Mouse (Mus musculus) kidney, adult 11 months (tissue): ENCODE measurements at regions not wholly inside any gene's neighbourhood (a gene's known extent, or its start where the extent isn't known, plus 50 kb on each side); places are given as distances from the start of the nearest gene placed in this dataset.

ENCODE experiments used
- DNase-seq: peaks from one replicate; pipeline ENCODE4 v3.0.0; 2022

DNA sequence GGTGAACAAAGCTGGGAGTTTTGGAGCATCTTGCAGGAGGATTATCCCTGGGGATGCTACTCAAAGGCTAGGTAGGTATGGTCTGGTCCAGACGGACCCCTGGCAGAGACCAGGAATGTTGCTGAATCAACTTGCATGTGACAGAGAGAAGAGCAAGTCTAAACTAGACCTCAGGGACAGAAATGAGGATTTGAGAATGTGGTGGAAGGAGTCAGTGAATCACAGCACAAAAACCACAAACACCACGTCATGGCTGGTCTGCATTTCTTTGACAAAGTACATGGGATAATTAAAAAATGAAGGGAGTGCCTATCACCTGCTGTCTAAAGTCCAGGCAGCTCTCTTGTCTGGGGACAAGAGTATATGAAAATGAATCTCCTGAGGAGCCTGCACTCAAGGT, 95.1 kb upstream of the Ubl3 start:
- no peak for DNase-seq

DNA sequence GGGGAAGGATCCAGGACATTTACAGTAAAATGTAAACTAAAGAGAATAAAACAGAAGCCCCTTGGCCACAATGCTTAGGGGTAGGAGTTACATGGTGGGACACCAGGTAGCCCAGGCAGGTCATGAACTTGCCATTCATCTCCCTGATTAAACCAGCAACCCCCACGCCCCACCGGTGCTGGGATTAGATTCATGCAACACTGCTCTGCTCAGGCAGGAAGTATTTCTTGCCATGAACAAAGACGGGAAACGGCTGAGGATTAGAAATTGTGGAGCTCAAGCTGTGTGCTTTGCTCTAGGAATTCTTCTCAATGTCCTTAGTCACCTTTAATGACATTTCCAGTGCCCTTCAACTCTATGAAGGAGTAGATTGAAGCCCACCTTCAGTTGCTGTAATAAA, 93.2 kb upstream of the Ubl3 start:
- DNase-seq, result no peak

DNA sequence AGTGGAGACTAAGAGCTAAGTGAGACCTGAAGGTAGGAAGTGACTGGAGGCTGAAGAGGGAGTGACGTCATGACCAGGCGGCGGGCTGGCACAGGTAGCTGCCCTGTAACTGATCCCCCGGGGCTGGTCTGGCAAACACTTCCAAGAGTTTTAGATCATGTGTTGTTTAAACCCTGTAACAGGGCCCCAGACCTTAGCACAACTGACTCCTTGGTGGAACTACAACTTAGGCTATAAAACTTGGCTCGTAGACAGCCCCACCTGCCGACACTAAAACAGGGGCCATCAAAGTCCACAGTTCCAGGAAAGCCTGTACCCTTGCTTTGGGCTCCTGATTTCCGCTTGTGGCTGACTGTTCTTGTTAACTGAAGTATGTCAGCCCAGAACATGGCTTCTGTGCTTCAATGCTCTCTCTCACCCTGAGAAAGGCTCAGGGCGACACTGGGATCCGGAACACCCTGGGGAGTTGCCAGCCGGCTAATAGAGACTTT, 92.6 kb upstream of the Ubl3 start:
- DNase-seq, result peak; percentile 49

DNA sequence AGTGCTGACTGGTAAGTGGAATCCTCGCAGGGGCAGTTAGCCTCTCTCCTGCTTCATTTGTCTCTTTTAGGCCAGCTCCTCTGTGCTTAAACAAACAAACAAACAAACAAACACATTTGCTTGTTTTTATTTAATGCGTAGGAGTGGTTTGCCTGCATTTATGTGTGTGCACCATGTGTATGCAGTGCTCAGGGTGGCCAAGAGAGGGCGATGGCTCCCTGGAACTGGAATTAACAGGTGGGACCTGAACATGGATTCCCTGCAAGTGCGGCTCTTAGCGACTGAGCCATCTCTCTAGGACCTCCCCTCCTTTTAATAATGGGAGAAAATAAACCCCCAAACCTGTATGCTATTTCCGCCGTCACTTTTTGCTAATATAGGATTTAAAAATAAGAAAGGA, 91.8 kb upstream of the Ubl3 start:
- DNase-seq, result no peak

DNA sequence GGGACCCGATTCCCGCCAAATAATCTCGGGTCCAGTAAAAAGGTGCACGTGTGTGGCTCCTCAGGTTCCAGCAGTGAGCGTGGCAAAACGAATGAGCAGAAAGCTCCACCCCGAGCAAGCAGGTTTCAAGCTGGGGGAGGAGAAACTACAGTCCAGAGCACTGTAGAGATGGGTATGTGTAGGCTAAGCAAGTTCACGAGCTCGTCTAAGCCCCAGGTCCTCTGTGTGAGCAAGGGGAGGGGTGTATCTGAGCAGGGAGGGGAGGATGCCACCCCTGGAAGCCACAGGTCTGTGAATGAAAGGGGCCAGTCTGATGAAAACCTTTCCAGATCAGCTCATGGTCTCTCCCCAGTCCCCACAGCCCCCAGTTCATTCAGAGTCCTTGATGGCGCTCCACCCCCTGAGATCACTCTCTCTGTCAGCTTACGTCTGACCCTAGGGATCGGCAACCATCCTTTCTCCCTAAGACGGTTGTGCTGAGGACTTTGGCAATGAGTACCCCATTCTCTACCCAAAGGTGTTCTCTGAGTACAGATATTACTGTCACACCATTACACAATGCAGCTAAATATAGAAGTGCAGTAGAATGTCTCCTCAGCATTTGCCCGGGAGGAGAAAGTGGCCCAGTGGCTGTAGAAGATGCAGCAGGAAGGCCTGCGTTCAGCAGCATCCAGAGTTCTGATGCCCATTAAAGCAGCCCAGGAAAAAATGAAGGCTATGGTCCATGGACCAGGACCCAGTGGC, 89.2 kb upstream of the Ubl3 start:
- no peak for DNase-seq

DNA sequence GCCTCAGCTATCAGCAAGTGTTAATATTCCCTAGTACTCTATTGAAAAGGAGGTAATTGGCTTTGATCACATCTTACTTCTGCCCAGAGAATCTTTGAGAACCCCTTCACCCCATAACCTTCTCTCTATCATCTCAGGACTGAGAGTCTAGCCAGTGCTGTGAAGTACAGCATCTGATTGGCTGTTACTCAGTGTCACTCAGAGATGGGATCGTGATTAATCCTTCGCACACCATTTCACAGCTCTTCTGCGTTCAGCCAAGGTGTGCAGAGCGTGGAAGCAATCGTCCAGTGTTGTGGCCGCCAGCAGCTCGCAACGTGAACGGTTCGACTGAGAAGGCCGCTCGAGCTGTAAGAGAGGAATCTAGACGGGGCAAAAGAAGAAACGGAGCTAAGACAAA, 87.9 kb upstream of the Ubl3 start:
- no peak for DNase-seq

DNA sequence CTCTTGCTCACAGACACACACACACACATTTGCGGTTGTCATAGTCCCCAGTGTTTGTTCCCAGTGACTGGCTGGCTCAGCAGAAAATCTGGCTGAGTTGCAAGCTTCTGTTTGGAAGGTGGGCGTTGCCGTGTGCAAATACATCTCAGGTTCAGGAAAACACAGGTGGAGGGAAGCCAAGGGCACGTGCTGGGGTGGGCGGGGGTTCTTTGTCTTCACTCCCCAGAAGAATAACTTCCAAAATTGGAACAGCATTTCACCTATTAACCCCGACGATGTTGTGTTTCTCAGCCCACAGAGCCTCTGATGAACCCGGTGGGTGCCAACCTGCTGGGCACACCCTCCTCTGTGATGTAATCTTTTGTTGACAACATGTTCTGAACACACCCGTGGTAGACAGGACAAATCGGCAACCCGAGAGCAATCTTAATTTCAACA, 82.3 kb upstream of the Ubl3 start:
- DNase-seq, result no peak

DNA sequence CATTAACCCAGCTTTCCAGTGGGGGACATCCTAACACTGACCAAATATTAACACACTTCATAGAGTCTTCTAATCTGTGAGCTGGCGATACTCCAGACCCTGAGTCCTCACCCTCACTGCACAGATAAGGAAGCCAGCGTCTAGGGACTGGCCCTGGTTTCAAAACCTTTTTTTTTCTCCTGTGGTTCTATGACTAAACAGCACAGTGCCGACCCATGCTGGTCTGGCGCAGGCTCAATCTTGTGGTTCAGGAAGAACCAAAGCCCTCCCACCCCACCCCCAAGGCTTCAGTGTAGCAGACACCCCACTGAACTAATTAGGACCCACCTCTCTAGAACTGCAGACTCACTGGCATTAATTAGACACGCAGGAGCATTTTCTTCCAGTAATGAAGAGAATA, 81.4 kb upstream of the Ubl3 start:
- DNase-seq, result no peak

DNA sequence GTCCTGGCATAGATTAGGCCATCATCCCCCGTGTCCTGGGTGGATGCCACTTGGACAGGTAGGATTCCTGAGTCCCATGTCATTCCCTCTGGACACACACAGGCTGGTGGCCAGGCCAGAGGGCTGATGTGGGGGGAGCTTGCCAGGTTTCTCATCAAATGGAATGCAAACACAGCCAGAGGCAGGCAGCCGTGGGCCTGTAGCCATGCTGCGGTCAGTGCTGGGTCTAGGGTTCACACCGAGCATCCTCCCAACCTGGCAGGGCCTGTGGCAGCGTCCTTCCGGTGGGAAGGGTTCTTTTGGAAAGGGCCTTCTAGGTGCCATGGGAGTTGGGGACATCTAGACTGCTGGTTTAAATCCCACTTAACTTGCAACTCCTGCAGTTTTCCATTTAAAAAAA, 80.7 kb upstream of the Ubl3 start:
- DNase-seq, result no peak

DNA sequence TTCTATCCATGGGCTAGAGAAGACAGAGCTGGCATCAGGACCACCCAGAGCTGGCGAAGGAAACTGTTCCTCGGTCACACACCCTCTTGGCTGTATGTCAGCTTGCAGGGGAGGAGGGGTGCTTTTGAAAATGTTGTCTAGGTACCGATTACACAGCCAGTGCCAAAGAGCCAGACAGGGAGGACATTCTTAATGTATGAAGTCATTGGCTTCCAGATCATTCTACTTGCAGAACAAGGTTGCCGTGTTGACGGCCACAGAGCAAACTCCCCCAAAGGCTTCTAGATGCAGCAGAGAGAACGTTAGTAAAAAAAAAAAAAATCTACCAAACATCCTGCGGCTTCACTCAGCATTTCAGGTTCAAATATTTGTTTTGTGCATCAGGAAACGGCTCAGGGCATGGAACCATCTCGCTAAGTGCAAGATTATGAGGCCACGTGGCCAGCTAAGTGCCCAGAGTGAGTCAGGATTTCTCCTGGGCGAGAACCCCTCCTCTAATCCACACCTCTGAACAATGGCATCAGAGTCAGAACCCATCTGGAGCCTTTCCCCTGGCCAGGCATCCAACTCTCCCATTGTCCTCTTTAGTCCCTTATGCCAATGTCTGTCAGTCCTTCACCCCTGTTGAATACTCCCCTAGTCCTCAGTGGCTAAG, 80.1 kb upstream of the Ubl3 start:
- DNase-seq, result peak; percentile 44

DNA sequence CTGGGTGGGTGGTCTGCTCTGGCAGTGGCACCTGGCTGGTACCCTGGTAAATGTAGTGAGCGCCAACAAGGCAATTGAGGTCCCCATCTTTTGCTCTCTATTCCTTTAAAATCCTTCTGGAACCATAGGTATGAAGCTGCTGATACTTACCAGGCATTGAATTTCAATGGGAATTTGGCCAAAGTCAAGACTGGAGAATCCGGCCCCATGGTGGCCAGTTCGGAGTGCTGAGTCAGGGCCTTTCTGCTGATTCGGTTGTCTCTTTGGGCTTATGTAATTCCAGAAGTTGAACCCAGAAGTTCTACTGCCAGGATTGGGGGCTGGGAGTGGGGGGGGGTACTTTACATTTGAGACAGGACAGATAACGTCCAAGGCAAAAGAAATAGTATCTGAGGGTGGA, 79.0 kb upstream of the Ubl3 start:
- no peak for DNase-seq

DNA sequence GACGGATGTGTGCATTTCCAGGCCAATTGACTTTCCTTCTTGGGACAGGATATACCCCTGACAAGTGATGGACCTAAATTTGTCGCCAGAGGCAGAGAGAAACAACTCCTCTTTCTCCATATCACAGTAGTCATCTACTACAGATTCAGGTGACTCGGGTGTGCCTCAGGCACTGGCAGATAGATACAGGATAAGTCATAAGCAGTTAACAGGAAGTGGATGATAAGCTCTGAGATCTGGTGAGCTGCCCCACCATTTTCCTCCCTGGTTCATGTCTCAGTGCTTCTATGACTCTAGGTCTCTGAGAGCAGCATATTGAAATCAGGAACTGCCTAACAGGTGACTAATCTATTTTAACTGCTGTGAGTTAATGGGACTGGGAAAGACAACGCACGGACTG, 73.4 kb upstream of the Ubl3 start:
- DNase-seq, result no peak

DNA sequence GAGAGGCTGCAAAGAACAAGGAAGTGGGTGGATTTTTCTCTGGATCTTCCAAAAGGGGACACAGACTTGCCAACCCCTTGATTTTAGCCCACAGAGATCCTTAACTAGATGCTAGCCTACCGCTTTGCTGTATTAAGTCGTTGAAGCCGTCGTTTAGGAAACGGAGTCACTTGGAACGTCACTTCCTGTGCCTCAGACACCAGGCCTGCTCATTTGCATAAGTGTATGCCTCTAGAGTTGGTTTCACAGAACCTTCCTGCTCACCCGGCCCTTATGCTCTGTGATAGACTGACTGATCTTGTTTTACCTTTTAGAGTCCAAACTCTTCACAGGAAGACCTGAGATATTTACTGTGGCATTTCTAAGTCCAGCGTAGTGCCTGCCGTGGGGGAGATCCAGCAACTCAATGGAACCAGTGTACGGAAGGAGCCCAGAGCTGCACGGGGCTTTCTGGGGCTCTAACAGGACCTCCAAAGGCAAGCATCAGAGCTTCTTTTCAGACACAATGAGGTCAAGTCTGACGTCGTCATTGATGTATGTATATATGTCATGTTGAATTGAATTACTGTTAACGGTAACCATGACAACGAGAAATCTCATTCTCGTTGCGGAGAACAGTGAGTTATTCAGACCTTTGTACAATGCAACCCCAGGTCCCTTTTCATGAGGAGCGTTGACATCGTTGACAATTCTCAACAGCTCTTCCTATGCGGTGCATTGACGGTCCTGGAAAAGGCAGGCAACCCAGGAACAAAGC, 72.2 kb upstream of the Ubl3 start:
- DNase-seq, result no peak

DNA sequence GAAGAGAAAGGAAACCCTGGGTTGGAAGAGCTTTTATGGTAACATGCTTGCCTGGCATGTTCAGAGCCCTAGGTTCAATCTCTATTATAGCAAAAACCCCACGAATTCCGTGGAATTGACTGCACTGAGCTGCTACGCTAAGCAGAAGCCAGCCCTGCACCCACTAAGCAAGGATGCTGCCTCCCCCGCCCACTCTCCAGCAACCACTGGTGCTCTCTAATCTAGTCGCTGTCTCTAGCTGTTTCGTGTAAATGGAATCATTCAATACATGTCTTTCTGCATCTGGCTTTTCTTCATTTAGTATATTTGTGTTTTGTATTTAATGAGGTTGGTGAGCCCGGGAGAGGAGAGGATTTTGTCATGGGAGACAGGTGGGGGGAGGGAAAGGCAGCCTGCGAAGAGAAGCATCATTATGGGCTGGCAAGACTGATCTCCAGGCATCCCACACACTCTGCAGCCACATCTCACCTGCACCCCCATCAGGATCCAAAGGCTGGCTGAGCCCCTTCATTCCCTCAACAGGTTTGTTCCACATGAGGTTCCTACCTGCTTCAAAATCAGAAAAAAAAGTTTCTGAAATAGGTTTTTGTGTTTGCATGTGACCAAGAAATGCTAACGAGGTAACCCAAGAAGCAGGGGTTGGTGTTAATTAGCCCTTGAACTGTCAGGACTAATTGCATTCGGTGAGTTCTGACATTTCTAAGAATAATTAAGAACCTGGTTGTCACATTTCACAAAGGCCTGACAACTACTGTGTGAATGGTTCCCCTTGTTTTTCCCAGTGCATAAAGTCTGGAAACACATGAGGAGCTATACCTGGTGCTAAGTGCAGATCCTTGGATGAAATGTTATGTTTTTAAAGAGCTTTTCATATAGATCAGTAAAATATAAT, 68.6 kb upstream of the Ubl3 start:
- no peak for DNase-seq

DNA sequence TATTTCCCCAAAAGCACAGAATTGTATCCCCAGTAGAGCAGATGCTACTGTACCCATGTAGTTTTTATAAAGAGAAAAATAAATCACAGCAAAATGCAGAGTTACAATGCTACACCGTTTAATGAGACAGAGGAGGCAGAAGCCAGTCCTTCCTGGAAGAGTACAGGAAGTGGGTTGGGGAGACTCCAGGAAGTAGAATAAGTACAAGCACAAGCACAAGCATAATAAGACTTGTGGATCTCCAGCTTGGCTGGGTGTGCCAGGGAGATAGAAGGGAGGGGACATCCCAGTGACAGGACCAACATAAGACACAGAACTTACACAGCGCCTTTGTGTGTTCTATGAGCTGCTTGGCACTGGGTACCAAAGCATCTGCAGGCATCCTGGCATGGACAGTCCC, 67.3 kb upstream of the Ubl3 start:
- no peak for DNase-seq

DNA sequence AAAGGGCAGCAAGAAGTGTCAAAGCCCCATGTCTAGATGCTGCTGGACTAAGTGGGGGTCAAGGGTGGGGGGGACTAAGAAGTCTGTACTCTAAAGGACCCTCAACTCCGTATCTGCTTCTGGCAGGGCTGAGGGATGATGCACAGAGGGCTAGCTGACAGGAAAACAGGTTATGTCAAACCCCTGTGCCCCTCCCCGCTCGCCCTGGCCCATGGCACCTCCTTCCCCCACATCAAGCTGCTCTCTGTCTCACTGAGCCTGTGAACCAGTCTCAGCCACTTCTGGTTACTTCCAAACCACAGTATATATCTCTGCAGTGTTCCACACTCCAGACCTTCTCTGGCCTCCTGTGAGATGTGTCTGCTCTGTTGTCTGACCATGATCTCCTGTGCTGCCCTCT, 63.8 kb upstream of the Ubl3 start:
- no peak for DNase-seq

DNA sequence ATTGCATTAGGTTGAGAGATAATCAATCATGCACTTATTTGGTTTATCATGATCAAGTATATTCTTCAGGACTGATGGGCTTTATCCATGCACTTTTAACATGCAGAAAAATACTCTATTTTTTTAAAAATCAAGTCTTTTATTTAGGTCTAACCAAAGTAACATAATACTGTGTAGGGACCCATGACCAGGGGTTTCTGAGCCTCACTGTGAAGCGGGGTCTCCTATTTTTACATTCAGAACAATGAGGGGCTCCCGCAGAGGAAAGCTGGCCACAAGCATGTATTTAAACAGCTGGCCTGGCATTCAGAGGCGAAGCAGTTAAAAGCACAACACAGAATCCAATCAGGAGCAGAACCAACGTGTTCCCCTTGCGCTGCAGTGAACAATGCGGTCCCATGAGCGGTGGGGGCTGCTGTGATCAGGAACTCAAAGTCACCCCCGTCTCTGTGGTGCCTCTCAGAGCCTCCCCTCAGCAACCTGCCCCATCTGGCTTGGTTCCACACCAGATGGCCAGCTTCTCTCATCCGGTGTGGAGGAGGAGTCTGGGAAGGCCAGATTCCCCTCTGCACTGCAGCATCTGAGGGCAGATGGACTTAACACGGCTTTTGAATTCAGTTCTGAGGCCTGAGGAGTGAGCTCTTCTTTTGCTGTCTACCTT, 63.2 kb upstream of the Ubl3 start:
- DNase-seq, result no peak

DNA sequence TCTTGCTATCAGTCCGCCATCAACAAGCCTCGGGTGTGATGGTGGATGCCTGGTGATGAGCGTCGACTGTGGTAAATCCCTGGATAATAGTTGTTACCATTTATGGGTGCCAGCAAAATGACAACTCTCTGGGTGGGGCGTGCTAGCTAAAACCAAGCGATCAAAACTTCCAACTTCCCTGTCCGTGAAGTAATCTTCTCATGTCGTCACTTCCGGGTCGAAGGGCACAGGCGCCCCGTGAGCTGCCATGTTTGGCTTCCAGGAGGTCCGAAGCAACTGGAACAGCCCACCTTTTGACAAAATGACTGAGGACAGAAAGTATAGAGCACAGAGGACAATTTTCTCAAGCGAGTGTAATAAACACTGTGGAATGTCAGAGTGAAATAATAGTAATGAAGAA, 62.5 kb upstream of the Ubl3 start:
- no peak for DNase-seq

DNA sequence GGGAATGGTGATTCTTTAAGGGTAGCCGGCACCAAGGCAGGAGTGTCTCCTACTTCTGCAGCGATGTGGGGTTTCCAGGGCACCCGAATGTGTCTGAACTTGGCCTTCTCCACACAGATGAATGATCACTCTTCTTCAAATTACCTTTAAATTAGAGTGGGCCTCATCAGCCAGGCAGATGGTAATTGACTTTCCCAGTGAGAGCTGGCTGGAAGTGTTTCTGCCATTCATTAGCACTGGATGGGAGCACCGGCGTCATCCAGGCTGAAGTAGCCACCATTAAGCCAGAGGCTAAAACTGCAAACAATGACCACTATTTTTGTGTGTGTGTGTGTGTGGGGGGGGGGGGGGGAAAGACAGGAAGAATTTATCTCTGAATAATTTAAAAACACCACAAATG, 58.7 kb upstream of the Ubl3 start:
- no peak for DNase-seq

DNA sequence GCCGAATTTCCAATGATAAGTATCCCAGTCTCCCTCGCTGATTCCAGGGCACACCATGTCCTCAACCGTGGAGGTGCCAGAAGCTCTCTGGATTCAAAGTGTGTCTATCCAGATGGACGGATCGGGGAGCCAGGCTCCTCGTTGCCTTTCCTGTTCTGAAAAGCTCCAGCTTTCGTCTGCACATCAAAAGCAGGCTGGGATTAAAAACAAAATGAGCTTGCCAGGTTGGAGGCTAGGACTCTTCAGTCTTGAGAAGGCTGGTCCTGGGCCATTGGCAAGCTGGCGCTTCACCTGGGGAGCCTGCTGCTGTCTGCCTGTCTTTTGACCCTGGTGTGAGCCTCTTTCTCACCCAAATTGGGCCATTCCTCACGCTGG, 56.9 kb upstream of the Ubl3 start:
- no peak for DNase-seq

DNA sequence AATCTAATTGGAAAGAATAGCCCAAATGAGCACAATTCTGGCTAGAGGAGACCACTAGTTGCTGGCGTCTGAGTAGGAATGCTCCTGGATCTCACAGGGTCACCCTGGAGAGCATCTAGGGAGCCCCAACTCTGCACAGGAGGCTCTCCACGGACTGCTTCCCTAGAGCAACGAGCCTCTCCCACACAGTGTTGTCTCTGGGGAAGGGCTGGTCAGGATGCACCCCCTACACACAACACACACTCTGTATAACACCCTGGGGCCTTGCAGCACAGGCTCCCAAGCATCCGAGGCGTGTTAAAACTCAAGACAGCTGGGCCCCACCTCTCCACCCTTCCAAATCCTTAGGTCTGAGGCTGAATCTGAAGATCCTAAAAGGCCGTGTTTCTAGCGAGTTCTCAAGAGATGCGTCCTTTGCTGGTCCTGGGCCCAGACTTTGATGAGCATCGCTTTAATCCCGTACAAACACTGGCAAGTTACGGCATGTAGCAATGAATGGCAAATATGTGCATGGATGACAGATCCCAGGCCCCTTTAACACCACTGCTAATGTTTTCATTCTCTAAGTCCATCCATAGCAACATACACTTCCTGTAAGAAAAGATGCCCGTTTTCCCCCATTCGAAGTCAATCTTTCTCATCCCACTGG, 56.4 kb upstream of the Ubl3 start:
- DNase-seq, result no peak

DNA sequence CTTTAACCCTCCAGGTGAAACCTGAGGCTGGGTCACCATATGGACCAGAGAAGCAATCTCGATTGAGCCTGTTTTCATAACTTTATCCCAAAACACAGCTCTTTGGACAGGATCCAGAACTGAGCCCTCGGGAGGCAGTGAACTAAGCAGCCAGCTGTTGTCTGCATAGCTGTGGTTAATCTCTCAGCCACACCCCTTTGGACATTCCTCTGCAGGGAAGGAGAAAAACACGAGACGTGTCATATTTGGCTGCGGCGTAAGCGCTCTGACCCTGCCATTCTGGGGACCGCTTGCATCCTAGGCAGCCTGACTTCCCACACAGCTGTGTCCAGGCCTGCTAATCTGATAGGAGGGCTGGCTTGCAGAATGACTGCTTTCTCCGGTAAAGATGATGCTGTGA, 55.6 kb upstream of the Ubl3 start:
- DNase-seq, result peak; percentile 61
